Mouse (Mus musculus) midbrain, embryonic 13.5 days (tissue): Measurements from ENCODE around the gene Lrg1. TPM values are rescaled to one million over a fixed set of nuclear protein-coding genes. Genes with fewer than 3 reads are reported as not detected.
"Not testable (repeated sequence)": the region's sequence is repeated elsewhere in the genome, so short reads cannot be mapped to it uniquely, and the experiment has no call there.

Experiments
- ATAC-seq: fragments of 200-750 bp; cut with Nextera tagmentation; 2 replicates; pipeline ENCODE4 v1.8.0; 2017; ENCODE audit warnings: mild to moderate bottlenecking, moderate TSS enrichment, moderate library complexity
- H3K27ac ChIP-seq: fragments of 300-500 bp; sonication (generic); 2 replicates; pipeline ENCODE4 v1.5.1; 2015; ENCODE audit warnings: inconsistent platforms, mild to moderate bottlenecking, moderate library complexity
- H3K27me3 ChIP-seq: fragments of 300-500 bp; sonication (generic); 2 replicates; pipeline ENCODE4 v1.6.1; 2015; ENCODE audit warnings: mild to moderate bottlenecking, inconsistent platforms
- H3K36me3 ChIP-seq: fragments of 300-500 bp; sonication (generic); 2 replicates; pipeline ENCODE4 v1.6.1; 2015; ENCODE audit warnings: mild to moderate bottlenecking, inconsistent platforms
- H3K4me1 ChIP-seq: fragments of 300-500 bp; sonication (generic); replicated peaks from 2 replicates; pipeline ENCODE4 v1.6.1; 2015; ENCODE audit warnings: inconsistent platforms
- H3K4me2 ChIP-seq: fragments of 300-500 bp; sonication (generic); replicated peaks from 2 replicates; pipeline ENCODE4 v1.6.1; 2015; ENCODE audit warnings: moderate library complexity, mild to moderate bottlenecking, inconsistent platforms
- H3K4me3 ChIP-seq: fragments of 300-500 bp; sonication (generic); replicated peaks from 2 replicates; pipeline ENCODE4 v1.5.1; 2015; ENCODE audit warnings: mild to moderate bottlenecking, inconsistent platforms
- H3K9ac ChIP-seq: fragments of 300-500 bp; sonication (generic); replicated peaks from 2 replicates; pipeline ENCODE4 v1.6.1; 2015; ENCODE audit warnings: mild to moderate bottlenecking, inconsistent platforms
- H3K9me3 ChIP-seq: fragments of 300-500 bp; sonication (generic); 2 replicates; pipeline ENCODE4 v1.6.1; 2016; ENCODE audit warnings: mild to moderate bottlenecking, inconsistent platforms
- WGBS: fragments of 180-500 bp; shearing (Covaris S2); methylation state at CpG from one replicate; pipeline ENCODE4 v1.1.7; 2015; 5-methylcytosine and 5-hydroxymethylcytosine counted together
- polyA plus RNA-seq: library from polyadenylated mRNA; unstranded; fragments of >200 nt; fragmentation: Nextera tagmentation; extraction: Ambion mirVana; gene quantifications from 2 replicates; pipeline ENCODE4 v1.2.1, GENCODE M21; 2015

Lrg1 gene
- polyA plus RNA-seq, 1 experiment from 2014 or later, result 0.15 TPM

- Histone ChIP-seq H3K4me1 (no peaks in the 10 kb centered on the region), H3K4me2 (no peak overlapping the region), H3K36me3 (peaks cover 25% of the 10 kb centered on the region), H3K27ac (no peak overlapping the region), H3K27me3 (no peaks in the 10 kb centered on the region), H3K9ac (no peak overlapping the region), H3K4me3 (no peak overlapping the region), H3K9me3 (no peaks in the 10 kb centered on the region)
- ATAC-seq, result no peak
- WGBS, result 84% methylated on average over 4 of the region's 4 CpGs
Observed at GRCm38 (mm10) chr17:56106981-56107380, 14.8 kb downstream of the Lrg1 start.

DNA sequence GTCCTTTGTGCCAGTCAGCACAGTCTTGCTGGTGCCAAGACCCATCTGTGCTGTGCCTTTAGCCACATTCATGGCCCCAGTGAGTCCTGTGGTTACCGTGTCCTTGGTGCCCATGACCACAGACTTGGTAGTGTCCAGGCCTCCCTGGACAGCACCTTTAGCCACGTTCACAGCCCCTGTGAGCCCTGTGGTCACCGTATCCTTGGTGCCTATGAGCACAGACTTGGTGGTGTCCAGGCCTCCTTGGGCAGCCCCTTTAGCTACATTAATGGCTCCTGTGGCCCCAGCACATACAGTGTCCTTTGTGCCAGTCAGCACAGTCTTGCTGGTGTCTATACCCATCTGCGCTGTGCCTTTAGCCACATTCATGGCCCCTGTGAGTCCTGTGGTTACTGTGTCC is 15.4 kb downstream of the Lrg1 start:
- H3K27me3 ChIP-seq, H3K27ac ChIP-seq, H3K9me3 ChIP-seq, H3K4me3 ChIP-seq, ATAC-seq, H3K4me2 ChIP-seq, H3K4me1 ChIP-seq, H3K9ac ChIP-seq: not testable (repeated sequence)
- 97% methylated on average over 4 of the region's 4 CpGs for WGBS
- H3K36me3 ChIP-seq, result peaks cover 31% of the 10 kb centered on the region

DNA sequence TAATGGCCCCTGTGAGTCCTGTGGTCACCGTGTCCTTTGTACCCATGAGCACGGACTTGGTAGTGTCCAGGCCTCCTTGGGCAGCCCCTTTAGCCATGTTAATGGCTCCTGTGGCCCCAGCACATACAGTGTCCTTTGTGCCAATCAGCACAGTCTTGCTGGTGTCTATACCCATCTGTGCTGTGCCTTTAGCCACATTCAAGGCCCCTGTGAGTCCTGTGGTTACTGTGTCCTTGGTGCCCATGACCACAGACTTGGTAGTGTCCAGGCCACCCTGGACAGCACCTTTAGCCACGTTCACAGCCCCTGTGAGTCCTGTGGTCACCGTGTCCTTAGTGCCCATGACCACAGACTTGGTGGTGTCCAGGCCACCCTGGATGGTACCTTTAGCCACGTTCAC is 17.0 kb downstream of the Lrg1 start:
- not testable (repeated sequence) for H3K4me3 ChIP-seq, H3K4me2 ChIP-seq, H3K4me1 ChIP-seq, H3K27ac ChIP-seq, H3K9ac ChIP-seq, ATAC-seq, H3K27me3 ChIP-seq, H3K9me3 ChIP-seq
- 100% methylated on average over 3 of the region's 5 CpGs for WGBS
- peaks cover 47% of the 10 kb centered on the region for H3K36me3 ChIP-seq

DNA sequence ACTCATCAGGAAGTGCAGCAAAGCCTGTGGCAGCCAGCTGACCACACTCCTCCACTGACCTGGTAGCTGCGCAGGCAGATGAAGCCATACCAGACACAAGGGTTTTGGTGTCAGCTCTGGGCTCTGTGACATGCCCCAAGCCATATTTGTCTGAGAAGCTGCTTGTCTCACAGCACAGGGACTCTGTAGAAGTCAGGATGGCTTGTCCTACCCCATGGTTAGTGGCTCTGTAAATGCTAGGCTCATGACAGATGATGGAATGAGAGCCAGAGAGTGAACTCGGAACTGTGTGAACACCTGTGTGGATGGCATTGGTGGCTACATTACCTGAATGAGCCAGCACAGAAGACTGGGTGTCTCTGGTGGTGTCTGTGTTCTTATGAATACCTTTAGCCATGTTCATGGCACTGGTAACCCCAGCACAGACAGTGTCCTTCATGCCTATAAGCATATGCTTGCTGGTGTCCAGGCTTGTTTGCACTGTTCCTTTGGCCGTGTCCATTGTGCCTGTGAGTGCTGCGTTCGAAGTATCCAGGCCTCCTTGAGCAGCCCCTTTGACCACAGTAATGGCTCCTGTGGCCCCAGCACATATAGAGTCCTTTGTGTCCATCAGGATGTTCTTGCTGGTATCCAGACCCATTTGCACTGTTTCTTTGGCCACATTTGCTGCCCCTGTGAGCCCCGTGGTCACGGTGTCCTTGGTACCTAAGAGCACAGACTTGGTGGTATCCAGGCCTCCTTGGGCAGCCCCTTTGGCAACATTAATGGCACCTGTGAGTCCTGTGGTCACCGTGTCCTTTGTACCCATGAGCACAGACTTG is 18.1 kb downstream of the Lrg1 start:
- Histone ChIP-seq H3K9ac (no peak overlapping the region), H3K27me3 (no peaks in the 10 kb centered on the region), H3K27ac (no peak overlapping the region), H3K36me3 (peaks cover 58% of the 10 kb centered on the region), H3K4me1 (no peaks in the 10 kb centered on the region), H3K9me3 (no peaks in the 10 kb centered on the region), H3K4me3 (no peak overlapping the region), H3K4me2 (no peak overlapping the region)
- WGBS, result 93% methylated on average over 8 of the region's 8 CpGs
- no peak for ATAC-seq

GRCm38 (mm10) chr17:56102927-56103326 is 18.9 kb downstream of the Lrg1 start:
- Histone ChIP-seq H3K9me3 (no peaks in the 10 kb centered on the region), H3K27me3 (no peaks in the 10 kb centered on the region), H3K9ac (no peak overlapping the region), H3K4me1 (no peaks in the 10 kb centered on the region), H3K4me3 (no peak overlapping the region), H3K36me3 (peaks cover 65% of the 10 kb centered on the region), H3K4me2 (no peak overlapping the region), H3K27ac (no peak overlapping the region)
- 95% methylated on average over 9 of the region's 9 CpGs for WGBS
- 0 out of 2 replicates have a peak, but pooled peaks have one; percentile 4 for ATAC-seq

GRCm38 (mm10) chr17:56102158-56102557 is 19.6 kb downstream of the Lrg1 start:
- ATAC-seq, result no peak
- H3K4me1 ChIP-seq, result no peaks in the 10 kb centered on the region
- H3K4me2 ChIP-seq, result no peak overlapping the region
- peaks cover 69% of the 10 kb centered on the region for H3K36me3 ChIP-seq
- no peak overlapping the region for H3K9ac ChIP-seq
- no peaks in the 10 kb centered on the region for H3K9me3 ChIP-seq
- 89% methylated on average over 5 of the region's 5 CpGs for WGBS
- H3K27ac ChIP-seq, result no peak overlapping the region
- no peaks in the 10 kb centered on the region for H3K27me3 ChIP-seq
- no peak overlapping the region for H3K4me3 ChIP-seq

- WGBS, result 94% methylated on average over 3 of the region's 3 CpGs
- no peak overlapping the region for H3K9ac ChIP-seq
Observed at GRCm38 (mm10) chr17:56100811-56101210, 21.0 kb downstream of the Lrg1 start.

GRCm38 (mm10) chr17:56098711-56099572 is 22.9 kb downstream of the Lrg1 start:
- ATAC-seq, result no peak

More at GRCm38 (mm10) chr17:56100811-56101210, 21.0 kb downstream of the Lrg1 start:
- Histone ChIP-seq H3K27ac (no peak overlapping the region), H3K9me3 (no peaks in the 10 kb centered on the region), H3K4me1 (no peaks in the 10 kb centered on the region), H3K4me3 (no peak overlapping the region), H3K27me3 (no peaks in the 10 kb centered on the region), H3K4me2 (no peak overlapping the region), H3K36me3 (peaks cover 82% of the 10 kb centered on the region)
- no peak for ATAC-seq

DNA sequence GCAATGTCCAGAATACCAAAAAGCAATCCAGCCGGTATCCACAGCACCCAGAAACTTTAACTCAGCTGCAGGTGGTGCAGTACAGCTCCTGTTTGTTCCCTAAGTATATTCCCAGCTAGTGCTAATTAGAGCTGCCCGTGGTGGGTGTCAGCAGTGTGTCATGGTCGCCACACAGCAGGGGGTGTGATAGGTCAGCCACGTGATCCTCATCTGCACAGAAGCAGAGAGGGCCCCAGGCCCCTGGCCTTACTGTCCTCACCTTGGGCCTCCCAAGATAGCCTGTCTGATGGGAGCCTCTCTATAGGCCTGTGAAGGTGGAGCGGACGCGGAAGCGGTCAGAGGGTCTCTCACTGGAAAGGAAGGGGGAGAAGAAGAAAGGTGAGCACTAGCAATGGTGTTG is 23.6 kb downstream of the Lrg1 start:
- peak; percentile 28; the same call in 1 of the 2 replicates for ATAC-seq
- Histone ChIP-seq H3K9ac (no peak overlapping the region), H3K4me3 (no peak overlapping the region), H3K36me3 (peaks cover 90% of the 10 kb centered on the region), H3K4me2 (no peak overlapping the region), H3K4me1 (no peaks in the 10 kb centered on the region), H3K27ac (no peak overlapping the region), H3K27me3 (no peaks in the 10 kb centered on the region), H3K9me3 (no peaks in the 10 kb centered on the region)
- 91% methylated on average over 8 of the region's 8 CpGs for WGBS

More at GRCm38 (mm10) chr17:56098711-56099572, 22.9 kb downstream of the Lrg1 start:
- Histone ChIP-seq H3K9ac (no peak overlapping the region), H3K4me1 (no peaks in the 10 kb centered on the region), H3K9me3 (no peaks in the 10 kb centered on the region), H3K27me3 (no peaks in the 10 kb centered on the region), H3K4me3 (no peak overlapping the region), H3K27ac (no peak overlapping the region), H3K4me2 (no peak overlapping the region), H3K36me3 (peaks cover 92% of the 10 kb centered on the region)
- 93% methylated on average over 15 of the region's 15 CpGs for WGBS

DNA sequence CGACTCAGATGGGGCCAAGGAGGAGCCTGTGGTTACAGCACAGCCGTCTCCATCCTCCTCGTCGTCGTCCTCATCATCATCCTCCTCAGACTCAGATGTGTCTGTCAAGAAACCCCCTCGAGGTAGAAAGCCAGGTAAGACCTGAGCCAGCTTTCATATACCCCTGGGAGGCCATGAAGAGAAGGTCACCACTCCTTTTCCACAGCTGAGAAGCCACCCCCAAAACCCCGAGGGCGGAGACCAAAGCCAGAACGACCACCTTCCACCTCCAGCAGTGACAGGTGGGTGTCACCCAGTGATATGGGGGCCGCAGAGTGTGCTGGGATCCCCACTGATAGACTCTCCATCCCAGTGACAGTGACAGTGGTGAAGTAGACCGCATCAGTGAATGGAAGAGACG is 24.9 kb downstream of the Lrg1 start:
- no peak for ATAC-seq

GRCm38 (mm10) chr17:56092794-56093193 is 29.0 kb downstream of the Lrg1 start:
- no peaks in the 10 kb centered on the region for H3K9me3 ChIP-seq
- no peak overlapping the region for H3K4me2 ChIP-seq
- H3K4me1 ChIP-seq, result no peaks in the 10 kb centered on the region
- 100% methylated on average over 1 of the region's 1 CpGs for WGBS
- no peak overlapping the region for H3K27ac ChIP-seq
- H3K27me3 ChIP-seq, result no peaks in the 10 kb centered on the region
- no peak overlapping the region for H3K9ac ChIP-seq
- no peak for ATAC-seq
- no peak overlapping the region for H3K4me3 ChIP-seq
- H3K36me3 ChIP-seq, result peaks cover 76% of the 10 kb centered on the region

More for the DNA sequence above, 24.9 kb downstream of the Lrg1 start:
- Histone ChIP-seq H3K9ac (no peak overlapping the region), H3K4me1 (no peaks in the 10 kb centered on the region), H3K27me3 (no peaks in the 10 kb centered on the region), H3K9me3 (no peaks in the 10 kb centered on the region), H3K4me2 (no peak overlapping the region), H3K4me3 (no peak overlapping the region), H3K27ac (no peak overlapping the region), H3K36me3 (peaks cover 84% of the 10 kb centered on the region)
- WGBS, result 94% methylated on average over 12 of the region's 12 CpGs

DNA sequence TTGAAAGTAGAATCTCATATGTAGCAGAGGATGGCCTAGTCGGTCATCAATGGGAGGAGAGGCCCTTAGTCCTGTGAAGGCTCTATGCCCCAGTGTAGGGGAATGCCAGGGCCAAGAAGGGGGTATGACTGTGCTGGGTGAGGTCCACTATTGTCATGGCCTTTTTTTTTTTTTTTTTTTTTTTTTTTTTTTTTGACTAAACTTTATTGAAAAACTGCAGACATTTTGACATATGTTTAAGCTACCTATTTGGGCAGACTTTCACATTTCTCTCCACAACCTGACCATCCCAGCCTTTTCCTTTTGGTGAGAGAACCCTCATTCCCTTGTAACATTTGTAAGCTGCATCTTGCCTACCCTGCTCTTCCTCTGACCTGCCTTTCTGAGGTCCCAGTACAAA is 29.5 kb downstream of the Lrg1 start:
- H3K4me1 ChIP-seq, result no peaks in the 10 kb centered on the region
- no peaks in the 10 kb centered on the region for H3K9me3 ChIP-seq
- H3K27ac ChIP-seq, result no peak overlapping the region
- no peak overlapping the region for H3K4me2 ChIP-seq
- 75% methylated on average over 1 of the region's 1 CpGs for WGBS
- H3K4me3 ChIP-seq, result no peak overlapping the region
- no peak for ATAC-seq
- H3K9ac ChIP-seq, result no peak overlapping the region
- peaks cover 71% of the 10 kb centered on the region for H3K36me3 ChIP-seq
- no peaks in the 10 kb centered on the region for H3K27me3 ChIP-seq
